Mouse (Mus musculus): Measurements from ENCODE around the gene Col8a2.
A peak's percentile ranks its signal among the peaks of the same experiment; 100 is the strongest.

The Col8a2 gene

DNA sequence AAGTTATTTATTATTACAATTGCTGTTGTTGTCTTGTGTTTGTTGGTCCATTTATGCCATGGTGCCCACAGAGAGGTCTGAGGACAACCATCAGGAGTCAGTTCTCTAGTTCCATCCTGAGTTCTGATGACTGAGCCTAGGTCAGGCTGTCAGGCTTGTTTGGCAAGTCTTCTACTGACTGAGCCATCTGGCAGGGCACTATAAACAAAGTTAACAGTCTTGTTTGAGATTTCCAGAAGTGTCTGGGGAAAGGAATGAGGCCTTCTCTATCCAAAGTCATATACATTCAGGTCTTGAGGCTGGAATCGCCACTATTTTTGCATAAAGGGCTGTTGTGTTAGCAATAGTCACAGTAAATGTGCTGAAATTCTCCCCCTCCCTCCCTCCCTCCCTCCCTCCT is 45.2 kb downstream of the Col8a2 start:
- DNase-seq (ENCODE audit: low read depth, low spot score), result no peak

DNA sequence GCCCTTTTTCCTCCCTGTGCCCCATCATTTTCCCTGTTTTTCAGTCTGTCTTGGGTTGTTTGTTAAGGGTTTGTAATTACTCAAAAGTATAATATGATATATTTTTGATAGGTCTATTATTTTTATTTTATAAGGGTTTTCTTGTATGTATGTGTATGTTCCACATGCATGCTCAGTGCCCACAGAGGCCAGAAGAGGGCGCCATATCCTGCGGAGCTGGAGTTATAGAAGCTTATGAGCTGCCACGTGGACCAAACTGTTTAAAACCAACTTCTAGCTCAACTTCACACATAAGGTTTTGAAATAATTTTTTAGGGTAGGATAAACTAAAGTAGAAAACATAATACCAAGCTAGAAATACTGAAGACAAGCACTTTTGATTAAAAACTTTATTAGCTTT is 45.8 kb downstream of the Col8a2 start:
- peak; percentile 25 for DNase-seq (ENCODE audit: low read depth, low spot score)

DNA sequence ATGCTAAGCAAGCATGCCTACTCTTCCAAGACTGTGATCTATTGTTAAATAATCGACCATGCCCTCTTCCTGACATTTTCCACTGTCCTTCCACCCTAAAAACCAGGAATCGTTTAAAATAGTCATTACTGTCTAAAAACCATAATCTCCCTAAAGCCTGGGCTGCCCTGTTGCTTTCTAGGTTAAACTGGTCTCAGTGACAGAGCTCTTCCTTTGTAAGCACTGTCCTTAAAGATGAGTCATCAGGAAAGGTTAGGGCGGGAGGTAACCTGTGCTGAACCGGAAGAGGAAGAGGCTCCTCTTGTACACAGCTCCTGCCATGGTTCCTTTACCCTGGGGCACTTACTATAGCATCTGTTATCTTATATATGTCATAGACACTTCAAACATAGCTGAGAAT is 52.9 kb downstream of the Col8a2 start:
- no peak for DNase-seq (ENCODE audit: low read depth, low spot score)

DNA sequence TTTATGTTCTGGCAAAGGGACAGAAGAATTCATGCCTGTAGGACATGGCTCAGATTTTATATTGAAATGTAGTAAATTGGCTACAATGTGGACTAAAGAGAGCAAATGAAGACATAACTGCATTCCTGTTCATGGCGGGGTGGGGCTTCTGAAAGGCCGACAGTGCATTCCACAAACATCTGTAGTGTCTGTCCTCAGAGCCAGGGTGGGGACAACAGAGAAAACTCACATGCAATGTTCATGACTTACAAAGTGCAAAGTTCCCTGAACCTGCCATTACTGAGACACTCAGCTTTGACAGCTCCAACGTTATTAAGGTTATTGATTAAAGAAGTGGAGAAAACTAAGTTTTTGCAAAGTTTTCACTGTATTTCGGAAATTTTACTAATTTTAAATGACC is 56.9 kb downstream of the Col8a2 start:
- DNase-seq (ENCODE audit: low read depth, low spot score), result no peak

DNA sequence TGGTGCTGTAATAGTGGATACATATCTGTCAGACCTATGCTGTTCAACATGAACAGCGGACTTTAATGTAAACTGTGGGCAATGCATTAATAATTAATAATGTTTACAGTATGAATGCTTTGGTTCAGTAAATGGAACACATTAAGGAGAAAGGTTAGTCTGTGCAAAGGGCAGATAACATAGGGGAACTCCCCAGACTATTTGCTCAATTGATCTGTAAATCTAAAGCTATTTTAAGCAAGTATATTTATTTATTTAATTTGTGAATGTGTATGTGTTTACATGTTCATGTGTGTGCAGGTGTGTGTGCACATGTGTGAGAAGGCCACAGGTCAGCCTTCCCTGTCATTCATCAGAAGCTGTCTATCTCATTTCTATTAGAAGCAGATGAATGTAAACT is 73.5 kb downstream of the Col8a2 start:
- no peak for DNase-seq (ENCODE audit: low read depth, low spot score)

Data from CD4-positive helper T cell, adult 2 months (primary cell).